Mouse (Mus musculus) midbrain, embryonic 14.5 days (tissue): ENCODE measurements around the gene Mtfr1l. TPM values are rescaled to one million over a fixed set of nuclear protein-coding genes. Genes with fewer than 3 reads are reported as not detected.

ENCODE experiments used
- ATAC-seq: fragments of 200-750 bp; cut with Nextera tagmentation; 2 replicates; pipeline ENCODE4 v1.8.0; 2017; ENCODE audit warnings: moderate number of reproducible peaks, moderate library complexity; ENCODE audit not compliant: low FRiP score, low TSS enrichment
- DNase-seq: peaks from one replicate; pipeline ENCODE4 v3.0.0-alpha.2; 2015
- H3K27ac ChIP-seq: fragments of 300-500 bp; sonication (generic); replicated peaks from 2 replicates; pipeline ENCODE4 v1.5.1; 2014; ENCODE audit warnings: mild to moderate bottlenecking, low read depth, low read length, moderate library complexity
- H3K27me3 ChIP-seq: fragments of 300-500 bp; sonication (generic); 2 replicates; pipeline ENCODE4 v1.6.1; 2014; ENCODE audit warnings: low read length, control low read depth, mixed read lengths; ENCODE audit not compliant: control insufficient read depth, insufficient read depth
- H3K36me3 ChIP-seq: fragments of 300-500 bp; sonication (generic); 2 replicates; pipeline ENCODE4 v1.6.1; 2014; ENCODE audit warnings: low read length, control low read depth; ENCODE audit not compliant: control insufficient read depth, insufficient read depth
- H3K4me1 ChIP-seq: fragments of 300-500 bp; sonication (generic); 2 replicates; pipeline ENCODE4 v1.6.1; 2014; ENCODE audit warnings: mild to moderate bottlenecking, antibody characterized with exemption, low read length, control low read depth; ENCODE audit not compliant: control insufficient read depth, insufficient read depth
- H3K4me2 ChIP-seq: fragments of 300-500 bp; sonication (generic); 2 replicates; pipeline ENCODE4 v1.6.1; 2014; ENCODE audit warnings: mild to moderate bottlenecking, low read length, moderate library complexity
- H3K4me3 ChIP-seq: fragments of 300-500 bp; sonication (generic); replicated peaks from 2 replicates; pipeline ENCODE4 v1.5.1; 2014; ENCODE audit warnings: low read depth, low read length
- H3K9ac ChIP-seq: fragments of 300-500 bp; sonication (generic); replicated peaks from 2 replicates; pipeline ENCODE4 v1.6.1; 2014; ENCODE audit warnings: mild to moderate bottlenecking, low read length, moderate library complexity
- H3K9me3 ChIP-seq: fragments of 300-500 bp; sonication (generic); 2 replicates; pipeline ENCODE4 v1.6.1; 2016; ENCODE audit warnings: low read length, control low read depth, mixed read lengths; ENCODE audit not compliant: control insufficient read depth
- WGBS: fragments of 180-500 bp; shearing (Covaris S2); extraction: QIAGEN DNeasy Blood & Tissue Kit; methylation state at CpG from one replicate; pipeline ENCODE4 v1.1.7; 2014; 5-methylcytosine and 5-hydroxymethylcytosine counted together
- polyA plus RNA-seq: library from polyadenylated mRNA; unstranded; fragments of >200 nt; fragmentation: Nextera tagmentation; extraction: Ambion mirVana; gene quantifications from 2 replicates; pipeline ENCODE4 v1.2.1, GENCODE M21; 2014

Gene Mtfr1l
- polyA plus RNA-seq: 181 and 185 TPM in 2 replicates

DNA sequence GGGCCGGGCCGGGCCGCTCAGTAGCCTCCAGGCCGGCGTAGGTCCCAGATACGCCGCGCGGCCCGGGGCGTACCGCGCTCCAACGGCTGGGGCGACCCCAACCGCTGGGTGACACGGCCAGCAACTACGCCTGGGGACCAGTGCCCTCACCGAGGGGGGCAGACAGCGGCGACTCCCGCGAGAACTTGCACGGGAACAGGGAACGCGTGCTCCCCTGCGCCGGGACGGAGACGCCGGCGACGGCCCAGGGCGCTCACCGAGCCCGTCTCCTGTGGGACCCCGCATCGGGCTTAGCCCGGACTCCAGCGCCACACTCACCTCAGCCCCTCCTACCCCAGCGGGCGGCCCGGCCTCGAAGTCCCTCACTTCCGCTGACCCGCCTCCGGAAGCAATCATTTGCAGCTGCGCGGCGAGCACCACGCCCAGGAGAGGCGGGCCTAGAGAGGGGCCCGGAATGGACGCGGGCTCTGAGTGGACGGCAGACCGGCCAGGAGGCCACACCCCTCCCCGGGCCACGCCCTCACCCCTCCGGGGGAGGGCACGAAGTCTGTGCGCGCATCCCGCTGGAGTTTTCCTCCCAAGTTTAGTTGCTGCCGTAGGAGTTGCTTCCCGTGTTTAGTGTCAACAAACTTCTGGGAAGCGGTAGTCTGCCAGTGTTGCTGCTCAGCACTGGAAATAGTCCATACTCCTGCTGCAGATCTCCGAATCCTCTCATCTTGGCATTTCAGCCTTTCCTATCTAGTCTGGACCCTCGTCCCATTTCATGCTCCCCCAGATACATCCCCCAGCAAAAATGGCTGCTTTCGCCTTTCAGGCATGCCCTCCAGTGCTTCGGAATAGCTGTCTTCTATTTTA, at the start of gene Mtfr1l:
Gene Mtfr1l (minus strand): TSS at position 456 of the 855 bp plus-strand sequence.
- H3K9me3 ChIP-seq: no peaks in the 10 kb centered on the region
- under 1% methylated on average over 71 of the region's 71 CpGs for WGBS
- peak; percentile 98 for ATAC-seq
- peak within 1 kb of the TSS; percentile 93 for H3K4me3 ChIP-seq
- peaks cover 17% of the 10 kb centered on the region for H3K4me1 ChIP-seq
- H3K9ac ChIP-seq: peak within 1 kb of the TSS; percentile 86
- DNase-seq: peak; percentile 97
- peak within 1 kb of the TSS; percentile 96 for H3K4me2 ChIP-seq
- H3K27ac ChIP-seq: peak within 1 kb of the TSS; percentile 82
- peaks cover 40% of the 10 kb centered on the region for H3K36me3 ChIP-seq
- H3K27me3 ChIP-seq: no peaks in the 10 kb centered on the region

DNA sequence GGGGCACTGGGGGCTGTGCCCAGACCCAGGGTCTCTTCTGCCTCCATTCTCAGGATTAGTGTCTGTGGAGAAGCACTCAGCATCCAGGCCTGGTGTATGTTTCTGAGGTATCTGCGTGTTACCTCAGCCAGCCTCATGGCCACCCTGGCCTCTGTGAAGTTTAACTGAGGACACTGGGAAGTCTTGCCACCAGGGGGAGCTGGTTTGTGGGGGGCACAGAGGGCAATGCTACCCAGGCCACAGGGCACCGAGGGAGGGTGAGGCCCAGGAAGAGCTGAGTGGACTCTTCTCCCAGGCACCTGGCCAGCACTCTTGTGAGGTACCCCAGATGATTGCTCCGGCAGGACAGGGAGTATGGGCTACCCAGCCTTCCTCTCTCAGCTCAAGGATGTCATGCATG, 48.3 kb upstream of the Mtfr1l start:
- no peak for DNase-seq
- H3K27ac ChIP-seq: no peak overlapping the region
- H3K4me1 ChIP-seq: peaks cover 14% of the 10 kb centered on the region
- no peak for ATAC-seq
- no peak overlapping the region for H3K9ac ChIP-seq
- H3K9me3 ChIP-seq: no peaks in the 10 kb centered on the region
- no peak overlapping the region for H3K4me2 ChIP-seq
- 72% methylated on average over 3 of the region's 3 CpGs for WGBS
- H3K36me3 ChIP-seq: no peaks in the 10 kb centered on the region
- no peak overlapping the region for H3K4me3 ChIP-seq
- no peaks in the 10 kb centered on the region for H3K27me3 ChIP-seq

DNA sequence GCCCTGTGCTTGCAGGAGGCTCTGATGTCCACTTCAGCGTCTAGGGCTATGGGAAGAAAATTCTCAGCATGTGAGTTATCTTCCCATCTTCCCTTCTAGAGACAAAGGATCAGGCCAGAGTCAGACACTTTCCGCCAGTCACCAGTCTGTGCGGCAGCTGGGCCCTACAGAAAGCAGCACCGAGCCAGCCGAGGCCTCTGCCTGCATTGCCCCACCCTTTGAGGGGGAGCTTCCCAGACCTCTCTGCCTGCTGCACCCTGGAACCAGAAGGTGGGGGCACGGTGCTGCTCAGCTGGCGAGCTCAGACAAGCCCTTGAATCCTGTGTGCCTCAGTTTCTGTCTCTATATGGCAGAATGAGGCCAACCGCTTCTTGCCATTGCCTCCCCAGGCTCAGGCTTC, 46.2 kb upstream of the Mtfr1l start:
- Histone ChIP-seq H3K27ac (no peak overlapping the region), H3K4me3 (no peak overlapping the region), H3K36me3 (no peaks in the 10 kb centered on the region), H3K9ac (no peak overlapping the region), H3K4me2 (no peak overlapping the region), H3K27me3 (no peaks in the 10 kb centered on the region), H3K9me3 (no peaks in the 10 kb centered on the region), H3K4me1 (peaks cover 14% of the 10 kb centered on the region)
- DNase-seq (no peak), ATAC-seq (no peak)
- WGBS: 47% methylated on average over 8 of the region's 8 CpGs

DNA sequence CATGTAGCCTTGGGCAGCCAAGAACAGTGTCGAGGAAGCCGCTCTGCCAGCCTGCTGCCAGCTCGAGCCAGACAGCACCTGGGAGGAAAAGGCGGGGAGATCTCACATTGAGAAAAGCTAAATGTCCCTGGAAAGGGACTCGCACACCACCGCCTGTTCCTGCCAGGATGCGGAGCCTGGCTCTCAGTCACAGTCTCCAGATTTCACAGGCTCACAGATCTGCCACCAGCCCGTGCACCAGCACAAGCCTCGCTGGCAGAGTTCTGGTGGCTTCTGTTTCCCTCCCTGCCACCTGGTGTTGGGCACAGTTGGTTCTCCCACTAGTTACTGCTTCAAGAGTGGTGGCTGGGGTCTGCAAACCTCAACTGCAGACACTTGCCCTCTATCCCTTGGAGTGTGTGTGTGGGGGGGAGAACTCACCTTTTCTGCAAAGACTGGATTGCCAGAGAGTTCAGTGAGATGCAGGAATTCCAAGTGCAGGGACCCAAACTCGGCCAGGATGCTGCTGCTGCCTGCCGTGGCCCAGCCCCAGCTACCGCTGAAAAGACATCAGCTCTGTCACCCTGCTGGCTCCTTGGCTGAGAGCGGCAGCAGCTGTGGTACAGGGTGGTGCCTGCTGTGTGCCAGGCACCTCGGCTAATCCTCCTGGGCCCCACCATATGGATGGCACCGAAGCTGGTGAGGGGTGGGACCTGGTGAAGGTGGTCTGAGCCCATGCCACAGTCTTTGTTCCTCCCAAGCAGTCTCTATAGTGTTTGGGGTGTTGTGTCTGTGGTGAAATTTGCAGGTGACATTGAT, 45.4 kb upstream of the Mtfr1l start:
- Histone ChIP-seq H3K4me3 (no peak overlapping the region), H3K4me1 (peaks cover 14% of the 10 kb centered on the region), H3K27me3 (no peaks in the 10 kb centered on the region), H3K9me3 (no peaks in the 10 kb centered on the region), H3K9ac (0 out of 2 replicates have a peak overlapping the region, but pooled peaks have one; percentile 16), H3K36me3 (no peaks in the 10 kb centered on the region), H3K4me2 (no peak overlapping the region), H3K27ac (peak overlapping the region; percentile 41; the same call in 1 of the 2 replicates)
- WGBS: 72% methylated on average over 15 of the region's 15 CpGs
- DNase-seq: no peak
- no peak for ATAC-seq

DNA sequence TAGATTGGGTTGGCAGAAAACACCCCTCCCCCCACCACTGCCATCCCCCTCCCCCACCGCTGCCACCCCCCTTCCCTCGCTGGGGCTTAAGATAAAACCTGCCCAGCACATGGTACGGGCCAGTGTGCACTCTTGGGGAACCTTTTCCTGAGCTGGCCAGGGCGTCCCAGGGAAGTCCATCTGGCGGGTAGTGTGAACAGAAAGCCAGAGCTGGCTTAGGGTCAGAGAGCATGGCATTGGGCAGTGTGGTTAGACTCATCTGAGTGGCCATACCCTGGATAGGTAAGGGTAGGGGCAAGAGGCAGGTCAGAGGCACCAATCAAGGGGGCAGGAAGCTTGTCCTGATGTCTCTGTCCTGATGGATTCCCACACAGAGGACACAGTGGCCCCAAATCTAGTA, 44.4 kb upstream of the Mtfr1l start:
- H3K4me1 ChIP-seq: peaks cover 14% of the 10 kb centered on the region
- H3K9me3 ChIP-seq: no peaks in the 10 kb centered on the region
- H3K27ac ChIP-seq: no peak overlapping the region
- no peak overlapping the region for H3K4me2 ChIP-seq
- WGBS: 25% methylated on average over 5 of the region's 5 CpGs
- DNase-seq (no peak), ATAC-seq (no peak)
- H3K9ac ChIP-seq: no peak overlapping the region
- H3K27me3 ChIP-seq: no peaks in the 10 kb centered on the region
- H3K36me3 ChIP-seq: no peaks in the 10 kb centered on the region
- no peak overlapping the region for H3K4me3 ChIP-seq

DNA sequence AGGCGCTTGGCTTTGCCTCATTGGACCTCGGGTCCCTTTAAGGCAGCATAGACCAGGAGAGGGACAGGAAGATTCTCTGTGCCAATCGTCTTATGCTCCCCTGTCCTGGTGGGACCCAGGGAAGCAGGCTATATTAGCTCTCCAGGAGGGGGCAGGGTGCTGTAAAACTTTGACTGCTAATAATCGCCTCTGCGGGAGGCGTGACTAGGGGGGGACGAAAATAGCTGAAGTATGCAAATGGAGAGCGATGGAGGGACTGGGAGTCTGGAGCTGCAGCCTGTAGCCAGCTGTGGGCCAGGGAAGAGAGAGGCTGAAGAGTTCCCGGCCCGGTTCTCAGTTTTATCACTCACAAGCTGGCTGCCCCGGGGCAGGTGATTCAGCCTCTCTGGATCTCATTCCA, 44.0 kb upstream of the Mtfr1l start:
- no peaks in the 10 kb centered on the region for H3K9me3 ChIP-seq
- H3K4me3 ChIP-seq: no peak overlapping the region
- WGBS: 12% methylated on average over 11 of the region's 11 CpGs
- peaks cover 14% of the 10 kb centered on the region for H3K4me1 ChIP-seq
- no peak overlapping the region for H3K27ac ChIP-seq
- no peak overlapping the region for H3K9ac ChIP-seq
- H3K4me2 ChIP-seq: no peak overlapping the region; the same call in 1 of the 2 replicates
- DNase-seq (peak; percentile 34), ATAC-seq (no peak)
- no peaks in the 10 kb centered on the region for H3K36me3 ChIP-seq
- H3K27me3 ChIP-seq: no peaks in the 10 kb centered on the region

DNA sequence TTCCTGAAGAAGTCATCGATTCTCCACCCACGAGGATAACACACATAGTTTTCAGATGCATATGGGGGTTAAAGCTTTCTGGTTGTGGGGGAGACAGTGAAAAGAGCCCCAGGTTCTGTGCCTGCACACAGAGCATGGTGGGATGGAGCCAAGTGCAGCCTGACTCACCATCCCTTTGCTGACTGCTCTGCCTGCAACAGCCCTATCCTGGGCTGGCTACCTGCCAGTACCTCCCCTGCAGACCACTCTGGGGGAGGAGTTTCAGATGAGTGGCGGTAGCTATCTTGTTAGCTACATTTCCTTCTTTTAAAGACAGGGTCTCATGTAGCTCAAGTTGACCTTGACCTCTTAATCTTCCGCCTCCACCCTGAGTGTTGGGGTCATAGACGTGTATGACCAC, 43.2 kb upstream of the Mtfr1l start:
- H3K27me3 ChIP-seq: no peaks in the 10 kb centered on the region
- peak; percentile 56 for DNase-seq
- WGBS: 72% methylated on average over 5 of the region's 5 CpGs
- no peak overlapping the region for H3K9ac ChIP-seq
- no peak for ATAC-seq
- H3K4me1 ChIP-seq: peaks cover 14% of the 10 kb centered on the region
- H3K4me2 ChIP-seq: no peak overlapping the region
- no peak overlapping the region for H3K27ac ChIP-seq
- no peak overlapping the region for H3K4me3 ChIP-seq
- no peaks in the 10 kb centered on the region for H3K36me3 ChIP-seq
- no peaks in the 10 kb centered on the region for H3K9me3 ChIP-seq

DNA sequence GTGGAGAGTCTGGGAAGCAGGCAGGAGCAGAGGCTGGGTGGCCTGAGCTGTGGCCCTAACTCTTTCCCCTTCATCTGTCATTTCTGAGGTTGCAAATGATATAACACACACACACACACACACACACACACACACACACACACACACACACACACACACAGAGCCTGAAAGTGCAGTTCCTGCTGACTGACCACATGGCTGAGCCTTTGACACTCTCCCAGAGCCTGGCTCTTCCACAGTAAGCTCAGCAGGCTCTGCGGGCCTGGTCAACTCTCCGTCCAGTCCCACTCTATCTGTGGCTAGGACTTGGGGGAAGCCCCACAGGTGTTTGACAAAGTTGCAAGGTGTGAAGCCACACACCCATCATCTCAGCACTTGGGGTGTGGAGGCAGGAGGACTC, 42.1 kb upstream of the Mtfr1l start:
- Histone ChIP-seq H3K36me3 (no peaks in the 10 kb centered on the region), H3K9ac (no peak overlapping the region), H3K9me3 (no peaks in the 10 kb centered on the region), H3K27ac (no peak overlapping the region), H3K4me3 (no peak overlapping the region), H3K4me2 (no peak overlapping the region), H3K4me1 (peaks cover 14% of the 10 kb centered on the region), H3K27me3 (no peaks in the 10 kb centered on the region)
- ATAC-seq (no peak), DNase-seq (no peak)
- WGBS: 79% methylated on average over 2 of the region's 2 CpGs
